Mouse (Mus musculus) neural tube, embryonic 13.5 days (tissue): ENCODE data around the gene Trak1. TPM values are rescaled to one million over a fixed set of nuclear protein-coding genes. Genes with fewer than 3 reads are reported as not detected.

ENCODE experiments used
- ATAC-seq: fragments of 200-750 bp; cut with Nextera tagmentation; 2 replicates; pipeline ENCODE4 v1.8.0; 2017; ENCODE audit warnings: low read depth, mild to moderate bottlenecking, moderate TSS enrichment, moderate library complexity
- H3K27ac ChIP-seq: fragments of 300-500 bp; sonication (generic); replicated peaks from 2 replicates; pipeline ENCODE4 v1.5.1; 2015; ENCODE audit warnings: moderate library complexity, mild to moderate bottlenecking, inconsistent platforms
- H3K27me3 ChIP-seq: fragments of 300-500 bp; sonication (generic); 2 replicates; pipeline ENCODE4 v1.6.1; 2015; ENCODE audit warnings: mild to moderate bottlenecking, inconsistent platforms
- H3K36me3 ChIP-seq: fragments of 300-500 bp; sonication (generic); 2 replicates; pipeline ENCODE4 v1.6.1; 2015; ENCODE audit warnings: mild to moderate bottlenecking, inconsistent platforms
- H3K4me1 ChIP-seq: fragments of 300-500 bp; sonication (generic); replicated peaks from 2 replicates; pipeline ENCODE4 v1.6.1; 2015; ENCODE audit warnings: inconsistent platforms
- H3K4me2 ChIP-seq: fragments of 300-500 bp; sonication (generic); 2 replicates; pipeline ENCODE4 v1.6.1; 2015; ENCODE audit warnings: inconsistent platforms, mild to moderate bottlenecking, moderate library complexity
- H3K4me3 ChIP-seq: fragments of 300-500 bp; sonication (generic); 2 replicates; pipeline ENCODE4 v1.5.1; 2015; ENCODE audit warnings: mild to moderate bottlenecking, inconsistent platforms
- H3K9ac ChIP-seq: fragments of 300-500 bp; sonication (generic); 2 replicates; pipeline ENCODE4 v1.6.1; 2015; ENCODE audit warnings: moderate library complexity, mild to moderate bottlenecking, inconsistent platforms
- H3K9me3 ChIP-seq: fragments of 300-500 bp; sonication (generic); 2 replicates; pipeline ENCODE4 v1.6.1; 2016; ENCODE audit warnings: inconsistent platforms
- WGBS: fragments of 180-500 bp; shearing (Covaris S2); methylation state at CpG from one replicate; pipeline ENCODE4 v1.1.7; 2015; 5-methylcytosine and 5-hydroxymethylcytosine counted together
- polyA plus RNA-seq: library from polyadenylated mRNA; unstranded; fragments of >200 nt; fragmentation: Nextera tagmentation; extraction: Ambion mirVana; gene quantifications from 2 replicates; pipeline ENCODE4 v1.2.1, GENCODE M21; 2015

Gene Trak1
- polyA plus RNA-seq, 1 experiment from 2014 or later, result 44.3 TPM

- 88% methylated on average over 5 of the region's 5 CpGs for WGBS
- H3K27me3 ChIP-seq, result no peaks in the 10 kb centered on the region
- H3K4me1 ChIP-seq, result peaks cover 60% of the 10 kb centered on the region
- H3K9me3 ChIP-seq, result no peaks in the 10 kb centered on the region
- H3K9ac ChIP-seq, result no peak overlapping the region
- H3K36me3 ChIP-seq, result peaks cover 6% of the 10 kb centered on the region; the same call in 1 of the 2 replicates
- H3K27ac ChIP-seq, result peak overlapping the region; percentile 90; the same call in 1 of the 2 replicates
- H3K4me3 ChIP-seq, result no peak overlapping the region
- no peak overlapping the region for H3K4me2 ChIP-seq
- ATAC-seq, result no peak
These were observed 32.8 kb downstream of the Trak1 start for GRCm38 (mm10) chr9:121330065-121330464.

GRCm38 (mm10) chr9:121331438-121331837 is 34.1 kb downstream of the Trak1 start:
- no peak overlapping the region for H3K4me3 ChIP-seq
- ATAC-seq, result no peak
- peaks cover 74% of the 10 kb centered on the region for H3K4me1 ChIP-seq
- peak overlapping the region; percentile 34; the same call in 1 of the 2 replicates for H3K9ac ChIP-seq
- H3K27ac ChIP-seq, result peak overlapping the region; percentile 90
- no peaks in the 10 kb centered on the region for H3K9me3 ChIP-seq
- WGBS, result 15% methylated on average over 5 of the region's 5 CpGs
- H3K27me3 ChIP-seq, result no peaks in the 10 kb centered on the region
- H3K36me3 ChIP-seq, result peaks cover 6% of the 10 kb centered on the region; the same call in 1 of the 2 replicates
- H3K4me2 ChIP-seq, result no peak overlapping the region

- Histone ChIP-seq H3K27me3 (no peaks in the 10 kb centered on the region), H3K4me3 (no peak overlapping the region), H3K4me2 (peak overlapping the region; percentile 37), H3K27ac (peak overlapping the region; percentile 90), H3K9me3 (no peaks in the 10 kb centered on the region), H3K4me1 (peaks cover 79% of the 10 kb centered on the region), H3K36me3 (peaks cover 6% of the 10 kb centered on the region; the same call in 1 of the 2 replicates), H3K9ac (peak overlapping the region; percentile 48)
- 2% methylated on average over 8 of the region's 8 CpGs for WGBS
- ATAC-seq, result peak; percentile 85
These were observed 34.8 kb downstream of the Trak1 start for GRCm38 (mm10) chr9:121331878-121332630.

DNA sequence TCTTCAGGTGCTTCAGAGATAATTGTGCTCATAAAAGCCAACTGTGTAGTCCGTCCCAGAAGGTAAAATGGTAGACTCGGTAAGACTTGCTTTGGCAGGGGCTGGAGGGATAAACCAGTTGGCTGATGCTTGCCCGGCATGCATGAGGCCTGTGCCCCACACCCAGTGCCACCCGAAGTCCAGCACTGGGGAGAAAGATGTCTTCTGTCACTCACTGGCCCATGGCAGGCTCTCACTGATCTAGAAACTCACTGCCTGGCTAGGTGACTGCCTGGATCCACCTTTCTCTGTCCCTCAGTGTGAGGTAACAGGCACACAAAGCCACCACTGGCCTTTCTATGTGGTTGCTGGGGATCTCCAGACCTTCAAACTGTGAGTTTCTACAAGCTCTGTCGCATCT is 36.3 kb downstream of the Trak1 start:
- no peak overlapping the region for H3K4me2 ChIP-seq
- peaks cover 2% of the 10 kb centered on the region; the same call in 1 of the 2 replicates for H3K36me3 ChIP-seq
- H3K27me3 ChIP-seq, result no peaks in the 10 kb centered on the region
- WGBS, result 77% methylated on average over 5 of the region's 5 CpGs
- no peaks in the 10 kb centered on the region for H3K9me3 ChIP-seq
- H3K27ac ChIP-seq, result peak overlapping the region; percentile 90
- ATAC-seq, result no peak
- no peak overlapping the region; the same call in 1 of the 2 replicates for H3K9ac ChIP-seq
- H3K4me3 ChIP-seq, result no peak overlapping the region
- peaks cover 94% of the 10 kb centered on the region for H3K4me1 ChIP-seq

GRCm38 (mm10) chr9:121334311-121334851 is 37.1 kb downstream of the Trak1 start:
- no peaks in the 10 kb centered on the region for H3K27me3 ChIP-seq
- peak overlapping the region; percentile 47; the same call in 1 of the 2 replicates for H3K9ac ChIP-seq
- H3K4me2 ChIP-seq, result no peak overlapping the region
- H3K36me3 ChIP-seq, result no peaks in the 10 kb centered on the region
- H3K4me1 ChIP-seq, result peaks cover 91% of the 10 kb centered on the region
- H3K4me3 ChIP-seq, result no peak overlapping the region
- no peak for ATAC-seq
- WGBS, result 32% methylated on average over 8 of the region's 8 CpGs
- no peaks in the 10 kb centered on the region for H3K9me3 ChIP-seq
- peak overlapping the region; percentile 90 for H3K27ac ChIP-seq

GRCm38 (mm10) chr9:121335568-121335967 is 38.3 kb downstream of the Trak1 start:
- Histone ChIP-seq H3K27ac (peak overlapping the region; percentile 52), H3K36me3 (no peaks in the 10 kb centered on the region), H3K4me2 (no peak overlapping the region), H3K9ac (no peak overlapping the region), H3K4me3 (no peak overlapping the region), H3K27me3 (no peaks in the 10 kb centered on the region), H3K4me1 (peaks cover 80% of the 10 kb centered on the region), H3K9me3 (no peaks in the 10 kb centered on the region)
- no peak for ATAC-seq
- 47% methylated on average over 7 of the region's 7 CpGs for WGBS

GRCm38 (mm10) chr9:121336324-121336946 is 39.1 kb downstream of the Trak1 start:
- 95% methylated on average over 15 of the region's 15 CpGs for WGBS

GRCm38 (mm10) chr9:121337216-121337937 is 40.1 kb downstream of the Trak1 start:
- ATAC-seq, result no peak

More at GRCm38 (mm10) chr9:121336324-121336946, 39.1 kb downstream of the Trak1 start:
- no peak overlapping the region for H3K4me3 ChIP-seq
- H3K9ac ChIP-seq, result no peak overlapping the region
- peak overlapping the region; percentile 52; the same call in 1 of the 2 replicates for H3K27ac ChIP-seq
- H3K4me2 ChIP-seq, result no peak overlapping the region
- peaks cover 72% of the 10 kb centered on the region for H3K4me1 ChIP-seq
- no peaks in the 10 kb centered on the region for H3K27me3 ChIP-seq
- no peaks in the 10 kb centered on the region for H3K36me3 ChIP-seq
- no peak for ATAC-seq
- no peaks in the 10 kb centered on the region for H3K9me3 ChIP-seq

GRCm38 (mm10) chr9:121337938-121338289 is 40.6 kb downstream of the Trak1 start:
- Histone ChIP-seq H3K9me3 (no peaks in the 10 kb centered on the region), H3K4me3 (no peak overlapping the region), H3K27me3 (no peaks in the 10 kb centered on the region), H3K4me1 (peaks cover 57% of the 10 kb centered on the region), H3K4me2 (no peak overlapping the region), H3K36me3 (no peaks in the 10 kb centered on the region), H3K27ac (peak overlapping the region; percentile 78), H3K9ac (no peak overlapping the region)
- 73% methylated on average over 3 of the region's 3 CpGs for WGBS
- 0 out of 2 replicates have a peak, but pooled peaks have one; percentile 20 for ATAC-seq

More at GRCm38 (mm10) chr9:121337216-121337937, 40.1 kb downstream of the Trak1 start:
- H3K9me3 ChIP-seq, result no peaks in the 10 kb centered on the region
- H3K27me3 ChIP-seq, result no peaks in the 10 kb centered on the region
- H3K36me3 ChIP-seq, result no peaks in the 10 kb centered on the region
- peak overlapping the region; percentile 78 for H3K27ac ChIP-seq
- H3K4me1 ChIP-seq, result peaks cover 63% of the 10 kb centered on the region
- WGBS, result 53% methylated on average over 9 of the region's 9 CpGs
- no peak overlapping the region for H3K9ac ChIP-seq
- no peak overlapping the region for H3K4me2 ChIP-seq
- no peak overlapping the region for H3K4me3 ChIP-seq

- Histone ChIP-seq H3K4me3 (no peak overlapping the region), H3K9ac (no peak overlapping the region), H3K27ac (no peak overlapping the region), H3K9me3 (no peaks in the 10 kb centered on the region), H3K27me3 (no peaks in the 10 kb centered on the region), H3K4me1 (peaks cover 27% of the 10 kb centered on the region), H3K36me3 (no peaks in the 10 kb centered on the region; the same call in 1 of the 2 replicates), H3K4me2 (no peak overlapping the region)
- WGBS, result 77% methylated on average over 7 of the region's 7 CpGs
- ATAC-seq, result no peak
These were observed 44.5 kb downstream of the Trak1 start for GRCm38 (mm10) chr9:121341832-121342231.

DNA sequence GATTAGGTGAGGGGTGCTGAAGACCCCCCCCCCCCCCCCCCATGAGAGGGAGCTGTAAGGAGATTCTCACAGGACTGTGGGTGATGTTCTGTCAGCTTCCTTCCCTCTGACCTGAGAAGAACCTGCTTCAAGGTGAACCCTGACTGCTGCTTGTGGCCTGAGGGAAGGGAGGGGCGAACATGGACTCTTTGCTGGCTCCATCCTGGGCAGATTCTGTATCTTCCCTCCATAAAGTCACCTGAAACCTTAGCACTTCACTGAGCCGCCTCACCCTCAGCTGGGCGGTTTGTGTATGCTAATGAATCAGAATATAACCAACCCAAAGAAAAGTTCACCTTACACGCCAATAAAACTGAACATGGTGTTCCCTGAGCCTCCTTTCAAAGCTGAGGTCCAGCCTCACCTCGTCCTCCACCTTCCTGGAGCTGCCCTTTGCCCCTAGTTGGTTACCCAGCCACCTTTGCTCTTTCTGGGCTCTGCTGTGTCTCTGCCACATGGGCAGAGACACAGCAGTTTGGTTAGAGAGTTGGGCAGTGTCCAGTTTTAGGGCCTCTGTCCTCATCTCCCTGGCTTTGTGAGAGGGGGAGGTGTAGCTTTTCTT is 45.3 kb downstream of the Trak1 start:
- H3K9ac ChIP-seq, result no peak overlapping the region
- no peaks in the 10 kb centered on the region for H3K27me3 ChIP-seq
- no peak overlapping the region for H3K4me2 ChIP-seq
- H3K4me1 ChIP-seq, result peaks cover 29% of the 10 kb centered on the region
- no peaks in the 10 kb centered on the region; the same call in 1 of the 2 replicates for H3K36me3 ChIP-seq
- no peak overlapping the region for H3K4me3 ChIP-seq
- no peaks in the 10 kb centered on the region for H3K9me3 ChIP-seq
- H3K27ac ChIP-seq, result 0 out of 2 replicates have a peak overlapping the region, but pooled peaks have one; percentile 0
- 94% methylated on average over 5 of the region's 5 CpGs for WGBS
- no peak for ATAC-seq
